ENCODE assay signal across 10 mouse cellular contexts in genomic region chr1:182143288-182143687, GRCm38 (mm10). TPM values are rescaled to one million over a fixed set of nuclear protein-coding genes. Genes with fewer than 3 reads are reported as not detected.
DNase-seq lines count a peak whose midpoint lies in the region; ATAC-seq and TF ChIP-seq lines count a peak whose summit lies in the region.
"Had no signal": no experiment of that assay in that cellular context is flagged by ENCODE, and none has a peak within 500 bp of the region (broad histone marks: within the 10 kb centered on the region; RNA-seq: fewer than 3 reads in every experiment).

No protein-coding gene starts in this region.

- no peak for ATAC-seq in forebrain, embryonic 15.5 days (replicated peaks)
- ATAC-seq in liver, embryonic 14.5 days (ENCODE audit: insufficient read depth), result no peak
- ATAC-seq in forebrain, postnatal 0 days, result no peak
- ATAC-seq: Patski had no signal

- peak; percentile 10 for DNase-seq in forebrain, embryonic 10.5 days (ENCODE audit: extremely low spot score, low spot score)
- DNase-seq in spleen, postnatal 10 days (ENCODE audit: low spot score in 2 of 2), result peak; percentile 13 to 66
- DNase-seq in spleen, postnatal 36 days (ENCODE audit: low spot score in 2 of 2), result no peak
- DNase-seq in liver, embryonic 14.5 days (ENCODE audit: low read depth in 3 of 3, low spot score in 3 of 3), result no peak
- DNase-seq in thymus, postnatal 4 days, result peak; percentile 81
- no peak for DNase-seq in ovary, postnatal 14 days (ENCODE audit: low spot score)
- no peak for DNase-seq in forebrain, postnatal 0 days
- DNase-seq: heart, adult 11 months had no signal

- H3K4me2 ChIP-seq in forebrain, embryonic 15.5 days (replicated peaks), result no peak overlapping the region
- H3K4me2 ChIP-seq in liver, embryonic 14.5 days (ENCODE audit: low read depth), result no peak overlapping the region
- no peak overlapping the region for H3K4me2 ChIP-seq in forebrain, postnatal 0 days (ENCODE audit: low read depth)

- no peak for TF ChIP-seq EP300 in liver, embryonic 14.5 days (IDR thresholded peaks at IDR 0.05; ENCODE audit: low read depth)

- no peaks in the 10 kb centered on the region for H3K9me3 ChIP-seq in forebrain, embryonic 10.5 days
- no peaks in the 10 kb centered on the region for H3K9me3 ChIP-seq in forebrain, embryonic 15.5 days
- H3K9me3 ChIP-seq in liver, embryonic 14.5 days (ENCODE audit: control insufficient read depth, low read length), result no peaks in the 10 kb centered on the region
- H3K9me3 ChIP-seq in forebrain, postnatal 0 days (ENCODE audit: low read length), result no peaks in the 10 kb centered on the region

- H3K4me3 ChIP-seq in forebrain, embryonic 10.5 days, result no peak overlapping the region
- no peak overlapping the region for H3K4me3 ChIP-seq in forebrain, embryonic 15.5 days
- no peak overlapping the region for H3K4me3 ChIP-seq in liver, embryonic 14.5 days (ENCODE audit: insufficient read depth in 1 of 2, low read depth in 2 of 2, low read length in 2 of 2)
- no peak overlapping the region for H3K4me3 ChIP-seq in forebrain, postnatal 0 days (ENCODE audit: low read depth, low read length)

- peak; percentile 68 for TF ChIP-seq CTCF in liver, embryonic 14.5 days (IDR thresholded peaks at IDR 0.05; ENCODE audit: low read depth)
- no peak for TF ChIP-seq CTCF in forebrain, postnatal 0 days (IDR thresholded peaks at IDR 0.05; ENCODE audit: low read depth)

- no peak overlapping the region for H3K27ac ChIP-seq in forebrain, embryonic 10.5 days
- no peak overlapping the region for H3K27ac ChIP-seq in forebrain, embryonic 15.5 days (replicated peaks)
- H3K27ac ChIP-seq in liver, embryonic 14.5 days, result no peak overlapping the region
- H3K27ac ChIP-seq in forebrain, postnatal 0 days (ENCODE audit: low read depth, low read length), result no peak overlapping the region

- WGBS in forebrain, embryonic 10.5 days, result 77% methylated on average over 8 of the region's 8 CpGs
- 76% methylated on average over 8 of the region's 8 CpGs for WGBS in forebrain, embryonic 15.5 days
- 54% methylated on average over 8 of the region's 8 CpGs for WGBS in liver, embryonic 14.5 days (ENCODE audit: insufficient replicate concordance)
- WGBS in forebrain, postnatal 0 days, result 78% methylated on average over 8 of the region's 8 CpGs

- H3K27me3 ChIP-seq in forebrain, embryonic 10.5 days (ENCODE audit: poor library complexity, severe bottlenecking), result no peaks in the 10 kb centered on the region; the same call in 1 of the 2 replicates
- H3K27me3 ChIP-seq in forebrain, embryonic 15.5 days, result no peaks in the 10 kb centered on the region
- no peaks in the 10 kb centered on the region for H3K27me3 ChIP-seq in liver, embryonic 14.5 days (ENCODE audit: control insufficient read depth, insufficient read depth, low read length)
- no peaks in the 10 kb centered on the region for H3K27me3 ChIP-seq in forebrain, postnatal 0 days (ENCODE audit: insufficient read depth, low read length)
- H3K27me3 ChIP-seq: Patski had no signal

- H3K4me1 ChIP-seq in forebrain, embryonic 10.5 days, result peaks cover 13% of the 10 kb centered on the region
- H3K4me1 ChIP-seq in forebrain, embryonic 15.5 days, result peaks cover 2% of the 10 kb centered on the region; the same call in 1 of the 2 replicates
- H3K4me1 ChIP-seq in liver, embryonic 14.5 days (replicated peaks; ENCODE audit: control insufficient read depth in 2 of 2, insufficient read depth in 2 of 2, low read length in 1 of 2), result no peaks in the 10 kb centered on the region
- H3K4me1 ChIP-seq in forebrain, postnatal 0 days (ENCODE audit: insufficient read depth), result no peaks in the 10 kb centered on the region

- H3K36me3 ChIP-seq in forebrain, embryonic 10.5 days (replicated peaks), result no peaks in the 10 kb centered on the region
- H3K36me3 ChIP-seq in forebrain, embryonic 15.5 days, result no peaks in the 10 kb centered on the region
- H3K36me3 ChIP-seq in liver, embryonic 14.5 days (replicated peaks; ENCODE audit: control insufficient read depth, insufficient read depth, low read depth), result no peaks in the 10 kb centered on the region
- no peaks in the 10 kb centered on the region for H3K36me3 ChIP-seq in forebrain, postnatal 0 days (ENCODE audit: insufficient read depth)

- H3K9ac ChIP-seq in forebrain, embryonic 15.5 days (replicated peaks), result no peak overlapping the region
- H3K9ac ChIP-seq in liver, embryonic 14.5 days (replicated peaks), result no peak overlapping the region
- H3K9ac ChIP-seq in forebrain, postnatal 0 days, result no peak overlapping the region

RNA-seq across cellular contexts. Expression of gene Srp9, which starts 18.8 kb away (rescaled TPM):
- polyA plus RNA-seq in forebrain, embryonic 10.5 days (2016; fragmentation: Nextera tagmentation; extraction: Ambion mirVana), result 157 and 159 TPM in 2 replicates
- 127 and 133 TPM in 2 replicates for polyA plus RNA-seq in forebrain, embryonic 15.5 days (2015; fragmentation: Nextera tagmentation; extraction: Ambion mirVana)
- 28.9 and 43.5 TPM in 2 replicates for polyA plus RNA-seq in liver, embryonic 14.5 days (2012; rRNA removed)
- 88.9 and 89.9 TPM in 2 replicates for polyA plus RNA-seq in liver, embryonic 14.5 days (2014; fragmentation: Nextera tagmentation; extraction: Ambion mirVana)
- 82.9 and 90.1 TPM in 2 replicates for total RNA-seq in forebrain, postnatal 0 days (2014; rRNA removed)
- 150 and 179 TPM in 2 replicates for polyA plus RNA-seq in forebrain, postnatal 0 days (2015; fragmentation: Nextera tagmentation; extraction: Ambion mirVana)

RNA-seq across cellular contexts. Expression of gene Vmn1r1, which starts 21.0 kb away (rescaled TPM):
- not detected in 2 replicates for polyA plus RNA-seq in forebrain, embryonic 10.5 days (2016; fragmentation: Nextera tagmentation; extraction: Ambion mirVana)
- not detected in 2 replicates for polyA plus RNA-seq in forebrain, embryonic 15.5 days (2015; fragmentation: Nextera tagmentation; extraction: Ambion mirVana)
- polyA plus RNA-seq in liver, embryonic 14.5 days (2012; rRNA removed), result not detected in 2 replicates
- polyA plus RNA-seq in liver, embryonic 14.5 days (2014; fragmentation: Nextera tagmentation; extraction: Ambion mirVana), result not detected in 2 replicates
- total RNA-seq in forebrain, postnatal 0 days (2014; rRNA removed), result not detected in 2 replicates
- not detected in 2 replicates for polyA plus RNA-seq in forebrain, postnatal 0 days (2015; fragmentation: Nextera tagmentation; extraction: Ambion mirVana)
- polyA plus RNA-seq: Patski had no signal

Comparison
In these comparisons a context has a peak if more than half of its experiments do, and no peak if none do; other contexts are left out.
1. DNase-seq: peak in forebrain, embryonic 10.5 days (single experiment), spleen, postnatal 10 days (2 of 2) and thymus, postnatal 4 days (single experiment); none in spleen, postnatal 36 days (0 of 2), liver, embryonic 14.5 days (0 of 3), ovary, postnatal 14 days (single experiment) and forebrain, postnatal 0 days (single experiment).